Mouse (Mus musculus): ENCODE results near the gene S100a1.

DNA sequence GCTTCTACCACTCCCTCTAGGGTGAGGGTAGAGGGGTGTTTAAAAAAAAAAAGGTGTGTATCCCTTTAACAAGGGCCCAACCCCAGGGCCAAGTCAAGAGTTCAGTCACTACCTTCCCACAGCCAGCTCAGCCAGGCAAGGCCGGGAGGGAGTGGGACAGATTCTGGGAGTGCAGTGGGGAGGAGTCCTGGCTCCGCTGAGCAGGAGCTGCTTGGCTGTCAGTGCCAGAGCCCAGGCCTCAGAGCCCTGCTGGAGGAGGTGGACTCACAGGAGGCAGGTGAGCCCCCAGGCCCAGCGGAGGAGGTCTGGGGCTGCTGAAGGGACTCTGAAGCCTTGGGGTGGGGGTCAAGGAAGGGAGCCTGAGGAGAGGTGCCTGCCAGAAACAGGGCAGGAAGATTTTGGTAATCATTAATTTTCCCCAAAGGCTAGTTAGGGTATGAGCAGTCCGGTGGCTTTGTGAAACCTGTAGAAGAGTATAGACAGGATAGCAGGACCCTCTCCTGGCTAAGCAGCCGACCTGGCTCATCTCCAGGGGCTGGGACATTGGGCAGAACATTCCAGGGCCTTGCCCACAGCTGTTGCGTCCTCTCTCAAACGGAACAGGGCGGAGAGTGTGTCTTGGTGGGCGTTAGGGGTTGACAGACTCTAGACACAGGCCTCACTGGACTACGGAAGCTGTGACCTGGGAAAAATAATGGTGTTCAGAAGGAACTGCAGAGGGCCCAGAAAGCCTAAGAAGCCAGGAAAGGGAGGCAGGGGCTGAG lies 23.1 kb upstream of the S100a1 start, which contains the start of gene S100a16:
- no peak for TF ChIP-seq USF1 (IDR thresholded peaks at IDR 0.05; ENCODE audit: low read depth)
- TF ChIP-seq MYOG (IDR thresholded peaks at IDR 0.05; ENCODE audit: control insufficient read depth in 1 of 3, insufficient read depth in 1 of 3, insufficient read length in 2 of 3, low read depth in 2 of 3): peak; percentile 45 to 90 (median 77)
- TF ChIP-seq E2F4 (IDR thresholded peaks at IDR 0.05; ENCODE audit: insufficient read depth): no peak
- TF ChIP-seq POLR2A (IDR thresholded peaks at IDR 0.05; ENCODE audit: insufficient read length, low read depth): peak; percentile 76
